Mouse (Mus musculus): Measurements from ENCODE around the gene Carm1. TPM values are rescaled to one million over a fixed set of nuclear protein-coding genes. Genes with fewer than 3 reads are reported as not detected.

Gene Carm1
- polyA plus RNA-seq, 1 experiment = 112 TPM

DNA sequence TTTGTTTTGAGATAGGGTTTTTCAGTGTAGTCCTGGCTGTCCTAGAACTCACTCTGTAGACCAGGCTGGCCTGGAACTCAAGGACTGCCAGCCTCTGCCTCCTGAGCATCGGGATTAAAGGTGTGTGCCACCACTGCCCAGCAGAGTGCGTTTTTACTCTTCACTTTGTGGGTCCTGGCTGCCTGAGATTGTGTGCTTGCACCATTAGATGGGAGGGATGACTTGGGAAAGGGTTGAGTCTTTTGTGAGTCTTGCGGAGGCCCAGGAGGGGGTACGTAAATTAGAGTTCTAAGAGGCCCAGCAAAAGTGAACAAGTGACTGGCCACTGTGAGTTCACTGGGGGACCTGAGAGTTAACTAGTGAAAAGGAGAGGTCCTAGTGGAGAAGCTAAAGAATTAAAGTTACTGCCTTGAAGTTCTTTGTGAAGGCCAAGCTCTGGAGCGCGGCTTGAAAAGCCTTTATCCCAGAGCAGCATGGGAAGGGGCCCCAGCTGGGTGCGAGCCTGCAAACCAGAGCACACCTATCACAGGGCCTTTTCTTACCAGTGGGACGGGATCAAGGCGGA, 1.3 kb upstream of the Carm1 start:
- Histone ChIP-seq H3K9me3 (replicated peaks; ENCODE audit: control insufficient read depth, insufficient read depth, low read length, poor library complexity, severe bottlenecking) (no peaks in the 10 kb centered on the region), H3K36me3 (ENCODE audit: control insufficient read depth, insufficient read depth, low read length, poor library complexity, severe bottlenecking) (peaks cover 4% of the 10 kb centered on the region; the same call in 1 of the 2 replicates), H3K9ac (ENCODE audit: low read depth, poor library complexity, severe bottlenecking) (peak overlapping the region; percentile 36), H3K27ac (ENCODE audit: insufficient read depth, low read length) (peak overlapping the region; percentile 80), H3K4me1 (ENCODE audit: control insufficient read depth, insufficient read depth, low read length) (no peaks in the 10 kb centered on the region), H3K4me3 (ENCODE audit: low read depth, low read length) (peak overlapping the region; percentile 72), H3K27me3 (ENCODE audit: control insufficient read depth, insufficient read depth, low read length, poor library complexity, severe bottlenecking) (no peaks in the 10 kb centered on the region)
- TF ChIP-seq POLR2A (IDR thresholded peaks at IDR 0.05; ENCODE audit: insufficient read depth, low read length) (peak; percentile 57), EP300 (IDR thresholded peaks at IDR 0.05; ENCODE audit: insufficient read depth, low read depth, low read length) (no peak)

DNA sequence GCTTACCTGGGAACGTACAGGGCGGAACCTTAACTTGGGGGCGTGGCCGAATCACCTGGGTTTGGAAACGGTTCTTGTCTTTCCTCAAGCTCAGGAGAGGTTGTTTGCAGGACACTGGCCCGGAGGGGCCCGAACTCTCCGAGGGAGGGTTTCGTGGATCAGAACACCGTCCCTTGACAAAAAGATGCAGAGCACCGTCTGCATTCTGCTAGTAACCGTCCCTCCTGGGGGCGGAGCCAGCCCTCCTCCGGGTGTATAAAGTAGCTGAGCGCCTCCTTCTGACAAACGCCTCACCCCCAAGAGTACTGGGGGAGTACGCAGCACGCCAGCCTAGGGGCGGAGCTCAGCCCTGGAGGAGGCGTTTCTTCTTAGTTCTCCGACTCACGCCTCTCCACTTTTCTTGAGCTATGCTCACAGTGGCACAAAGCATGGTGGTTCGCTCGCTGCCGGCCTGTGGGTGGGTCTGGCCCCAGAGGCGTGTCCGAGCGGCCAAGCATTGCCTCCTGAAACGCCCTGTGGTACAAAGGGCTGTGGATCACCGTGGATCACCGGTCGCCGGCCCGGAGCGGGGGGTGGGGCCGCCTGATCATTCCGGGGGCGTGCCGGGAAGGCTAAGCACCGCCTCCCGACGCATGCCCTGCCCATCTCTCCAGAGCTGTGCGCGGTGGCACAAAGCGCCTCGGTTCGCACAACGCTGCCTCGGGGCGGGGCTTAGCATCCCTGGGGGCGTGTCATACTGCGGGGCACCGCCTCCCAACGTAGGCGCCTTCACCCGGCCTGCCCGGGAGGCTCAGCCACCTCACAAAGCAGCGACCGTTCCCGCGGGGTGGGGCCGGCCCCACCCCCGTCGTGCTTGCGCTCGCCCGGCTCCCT, 542 bp upstream of the Carm1 start:
- peak overlapping the region; percentile 64 for H3K4me3 ChIP-seq (ENCODE audit: low read depth, low read length)
- no peak for TF ChIP-seq CTCF (IDR thresholded peaks at IDR 0.05; ENCODE audit: low read depth, low read length)
- TF ChIP-seq POLR2A (IDR thresholded peaks at IDR 0.05; ENCODE audit: insufficient read depth, low read length) = peak; percentile 46
- peak; percentile 4; the same call in 1 of the 2 replicates for TF ChIP-seq EP300 (IDR thresholded peaks at IDR 0.05; ENCODE audit: insufficient read depth, low read depth, low read length)
- peak overlapping the region; percentile 100 for H3K9ac ChIP-seq (ENCODE audit: low read depth, poor library complexity, severe bottlenecking)
- no peaks in the 10 kb centered on the region for H3K9me3 ChIP-seq (replicated peaks; ENCODE audit: control insufficient read depth, insufficient read depth, low read length, poor library complexity, severe bottlenecking)
- peaks cover 4% of the 10 kb centered on the region; the same call in 1 of the 2 replicates for H3K36me3 ChIP-seq (ENCODE audit: control insufficient read depth, insufficient read depth, low read length, poor library complexity, severe bottlenecking)
- no peaks in the 10 kb centered on the region for H3K27me3 ChIP-seq (ENCODE audit: control insufficient read depth, insufficient read depth, low read length, poor library complexity, severe bottlenecking)
- H3K27ac ChIP-seq (ENCODE audit: insufficient read depth, low read length) = peak overlapping the region; percentile 31
- H3K4me1 ChIP-seq (ENCODE audit: control insufficient read depth, insufficient read depth, low read length) = no peaks in the 10 kb centered on the region

DNA sequence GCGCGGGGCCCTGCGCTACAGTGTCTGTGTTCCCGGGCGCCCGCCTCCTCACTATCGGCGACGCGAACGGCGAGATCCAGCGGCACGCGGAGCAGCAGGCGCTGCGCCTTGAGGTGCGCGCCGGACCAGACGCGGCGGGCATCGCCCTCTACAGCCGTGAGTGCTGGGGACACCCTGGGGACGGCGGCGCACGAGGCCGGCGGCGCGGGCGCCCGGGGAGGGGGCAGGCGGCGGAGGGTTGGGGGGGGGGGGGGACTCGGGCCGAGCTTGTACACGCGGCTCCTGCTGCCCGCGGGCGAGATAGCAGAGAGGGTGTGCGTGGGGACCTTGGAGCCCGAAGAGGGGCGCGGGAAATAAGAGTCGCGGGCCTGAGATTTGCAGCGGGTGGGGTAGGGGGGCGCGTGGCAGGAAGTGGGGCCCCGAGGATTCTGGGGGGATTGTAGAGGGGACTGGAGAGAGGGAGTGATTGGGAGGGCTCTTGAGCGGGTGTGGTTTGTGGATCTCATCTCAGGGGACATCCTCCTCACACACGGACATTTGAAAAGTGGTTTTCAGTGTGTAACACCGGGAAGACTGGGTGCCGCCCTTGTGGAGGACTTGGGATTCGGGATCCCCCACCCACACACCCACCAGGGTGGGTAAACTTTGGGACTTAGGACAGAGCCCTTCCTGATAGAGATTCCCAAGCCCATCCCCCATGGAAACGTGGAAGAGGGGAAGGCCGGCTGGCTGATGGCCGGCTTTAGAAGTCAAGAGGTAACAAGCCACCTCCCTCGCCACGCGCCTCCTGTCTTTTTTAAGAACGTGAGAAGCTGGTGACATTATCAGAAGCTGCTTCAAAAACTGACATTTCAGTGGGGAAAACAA, 614 bp downstream of the Carm1 start:
- Histone ChIP-seq H3K27ac (ENCODE audit: insufficient read depth, low read length) (peak overlapping the region; percentile 72), H3K9ac (ENCODE audit: low read depth, poor library complexity, severe bottlenecking) (peak overlapping the region; percentile 100), H3K4me3 (ENCODE audit: low read depth, low read length) (peak overlapping the region; percentile 94), H3K27me3 (ENCODE audit: control insufficient read depth, insufficient read depth, low read length, poor library complexity, severe bottlenecking) (no peaks in the 10 kb centered on the region), H3K4me1 (ENCODE audit: control insufficient read depth, insufficient read depth, low read length) (peaks cover 1% of the 10 kb centered on the region), H3K36me3 (ENCODE audit: control insufficient read depth, insufficient read depth, low read length, poor library complexity, severe bottlenecking) (peaks cover 4% of the 10 kb centered on the region; the same call in 1 of the 2 replicates), H3K9me3 (replicated peaks; ENCODE audit: control insufficient read depth, insufficient read depth, low read length, poor library complexity, severe bottlenecking) (no peaks in the 10 kb centered on the region)
- TF ChIP-seq EP300 (IDR thresholded peaks at IDR 0.05; ENCODE audit: insufficient read depth, low read depth, low read length) (no peak), CTCF (IDR thresholded peaks at IDR 0.05; ENCODE audit: low read depth, low read length) (no peak), POLR2A (IDR thresholded peaks at IDR 0.05; ENCODE audit: insufficient read depth, low read length) (no peak)

DNA sequence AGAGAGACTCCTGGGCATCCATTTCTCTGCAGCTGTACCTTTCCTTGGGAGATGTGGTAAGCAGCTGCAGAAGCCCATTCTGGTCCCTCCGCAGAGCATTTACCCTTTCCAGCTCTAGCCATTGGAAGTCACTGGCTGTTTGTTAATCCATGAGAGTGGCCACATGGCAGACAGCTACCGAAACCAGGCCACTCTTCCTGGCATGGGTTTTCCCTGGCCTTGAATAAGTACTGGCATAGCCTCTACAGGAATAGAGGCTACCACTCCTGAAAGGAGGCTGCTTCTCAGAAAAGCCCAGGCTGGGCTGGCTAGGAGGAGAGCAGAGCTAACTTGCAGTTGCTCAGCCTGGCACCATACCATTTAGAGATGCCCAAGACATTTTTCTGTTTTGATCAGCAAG, 4.4 kb downstream of the Carm1 start:
- peaks cover 4% of the 10 kb centered on the region; the same call in 1 of the 2 replicates for H3K36me3 ChIP-seq (ENCODE audit: control insufficient read depth, insufficient read depth, low read length, poor library complexity, severe bottlenecking)
- no peak overlapping the region for H3K4me3 ChIP-seq (ENCODE audit: low read depth, low read length)
- H3K9me3 ChIP-seq (replicated peaks; ENCODE audit: control insufficient read depth, insufficient read depth, low read length, poor library complexity, severe bottlenecking) = no peaks in the 10 kb centered on the region
- H3K27me3 ChIP-seq (ENCODE audit: control insufficient read depth, insufficient read depth, low read length, poor library complexity, severe bottlenecking) = no peaks in the 10 kb centered on the region
- H3K4me1 ChIP-seq (ENCODE audit: control insufficient read depth, insufficient read depth, low read length) = peaks cover 9% of the 10 kb centered on the region
- H3K27ac ChIP-seq (ENCODE audit: insufficient read depth, low read length) = no peak overlapping the region
- no peak for TF ChIP-seq CTCF (IDR thresholded peaks at IDR 0.05; ENCODE audit: low read depth, low read length)
- TF ChIP-seq EP300 (IDR thresholded peaks at IDR 0.05; ENCODE audit: insufficient read depth, low read depth, low read length) = no peak
- no peak for TF ChIP-seq POLR2A (IDR thresholded peaks at IDR 0.05; ENCODE audit: insufficient read depth, low read length)
- no peak overlapping the region for H3K9ac ChIP-seq (ENCODE audit: low read depth, poor library complexity, severe bottlenecking)

DNA sequence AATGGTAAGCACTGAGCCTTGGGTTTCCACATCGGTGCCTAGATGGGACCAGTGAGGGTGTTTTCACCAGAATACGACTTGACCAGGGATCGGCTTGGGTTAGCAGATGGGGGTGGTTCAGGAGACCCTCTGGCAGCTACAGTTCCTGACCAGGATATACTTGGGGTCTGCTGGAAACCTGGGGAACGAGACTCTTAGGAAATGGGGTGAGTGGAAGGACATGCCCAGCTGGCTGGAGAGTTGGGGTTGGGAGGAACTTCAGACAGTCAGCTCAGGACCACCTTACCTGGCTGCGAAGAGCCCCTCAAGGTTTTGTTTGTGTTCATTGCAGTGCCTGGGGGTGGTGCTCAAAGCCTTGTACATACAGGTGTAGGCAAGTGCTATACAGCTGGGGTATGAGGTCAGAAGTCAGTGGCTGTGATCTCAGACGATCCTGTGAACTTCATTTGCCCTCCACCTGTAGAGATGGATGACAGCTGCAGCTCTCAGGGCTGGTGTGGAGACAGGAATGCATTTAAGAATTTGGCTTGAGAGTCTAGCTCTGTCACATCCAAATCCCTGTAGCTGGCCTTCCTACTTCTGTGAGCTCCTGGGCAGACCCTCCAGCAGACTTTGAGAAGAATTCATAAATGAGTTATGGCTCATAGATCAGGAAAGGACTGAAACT, 7.0 kb downstream of the Carm1 start:
- Histone ChIP-seq H3K4me1 (ENCODE audit: control insufficient read depth, insufficient read depth, low read length) (peaks cover 16% of the 10 kb centered on the region), H3K36me3 (ENCODE audit: control insufficient read depth, insufficient read depth, low read length, poor library complexity, severe bottlenecking) (peaks cover 4% of the 10 kb centered on the region; the same call in 1 of the 2 replicates), H3K4me3 (ENCODE audit: low read depth, low read length) (no peak overlapping the region), H3K9ac (ENCODE audit: low read depth, poor library complexity, severe bottlenecking) (no peak overlapping the region), H3K9me3 (replicated peaks; ENCODE audit: control insufficient read depth, insufficient read depth, low read length, poor library complexity, severe bottlenecking) (no peaks in the 10 kb centered on the region), H3K27me3 (ENCODE audit: control insufficient read depth, insufficient read depth, low read length, poor library complexity, severe bottlenecking) (no peaks in the 10 kb centered on the region), H3K27ac (ENCODE audit: insufficient read depth, low read length) (peak overlapping the region; percentile 39; the same call in 1 of the 2 replicates)
- TF ChIP-seq POLR2A (IDR thresholded peaks at IDR 0.05; ENCODE audit: insufficient read depth, low read length) (no peak), EP300 (IDR thresholded peaks at IDR 0.05; ENCODE audit: insufficient read depth, low read depth, low read length) (no peak), CTCF (IDR thresholded peaks at IDR 0.05; ENCODE audit: low read depth, low read length) (no peak)

All from ES-Bruce4 (cell line).